Mouse (Mus musculus) cortical plate, adult 2 months (tissue): ENCODE measurements around the gene Gm49601.

Experiments used
- CTCF ChIP-seq: fragments of 200-500 bp; IDR thresholded peaks from 2 replicates; pipeline ENCODE4 v1.5.1; 2011; ENCODE audit warnings: mild to moderate bottlenecking, control low read depth, low read length; ENCODE audit not compliant: insufficient read depth; ENCODE audit errors: extremely low read depth
- POLR2A ChIP-seq: fragments of 200-500 bp; IDR thresholded peaks from 2 replicates; pipeline ENCODE4 v1.6.1; 2011; ENCODE audit warnings: mild to moderate bottlenecking, low read length, control low read depth; ENCODE audit not compliant: insufficient read depth; ENCODE audit errors: extremely low read depth

DNA sequence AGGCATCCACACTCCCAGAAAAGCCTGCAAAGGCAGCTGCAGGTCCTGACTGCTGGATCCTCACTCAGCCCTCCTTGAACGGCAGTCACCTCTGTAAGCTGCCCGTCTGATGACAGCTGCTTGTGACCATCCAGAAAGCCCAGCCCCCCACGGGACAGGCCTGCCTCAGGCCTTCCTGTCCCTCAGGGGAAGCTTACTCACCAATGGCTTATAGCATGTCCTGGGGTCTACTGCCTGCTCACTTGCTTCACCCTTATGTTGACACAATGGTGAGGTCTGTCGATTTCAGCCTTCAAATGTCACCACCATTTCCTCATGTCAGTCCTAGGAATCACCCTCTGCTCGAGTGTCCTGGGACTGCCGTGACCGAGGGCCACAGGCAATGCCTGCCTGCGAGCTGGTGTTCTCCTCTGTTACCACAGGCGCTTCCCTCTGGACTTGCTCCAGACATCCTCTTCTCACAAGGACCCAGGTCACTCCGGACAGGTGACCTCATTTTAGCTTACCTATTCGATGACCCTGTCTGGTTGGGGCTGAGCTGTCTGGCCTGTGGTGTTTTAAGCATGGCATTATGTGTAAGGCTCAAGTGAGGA is 17.3 kb upstream of the Gm49601 start:
- no peak for TF ChIP-seq CTCF
- TF ChIP-seq POLR2A, result no peak
